Mouse (Mus musculus) gastrocnemius, postnatal 36 days (tissue): ENCODE measurements around the gene Tent5c. TPM values are rescaled to one million over a fixed set of nuclear protein-coding genes. Genes with fewer than 3 reads are reported as not detected.
"Not testable (repeated sequence)": the region's sequence is repeated elsewhere in the genome, so short reads cannot be mapped to it uniquely, and the experiment has no call there.

Experiments used
- DNase-seq, 2 experiments: peaks; one replicate each; pipeline ENCODE4 v3.0.0; 2022
- intact Hi-C: fragments of 180-260 bp; cut with DNase I; formaldehyde crosslinking; loops from one replicate; pipeline ENCODE4 v1.15.1; 2025
- total RNA-seq, 2 experiments: library from RNA; stranded (reverse); gene quantifications; 2 replicates each; pipeline ENCODE4 v1.2.3; 2021

The Tent5c gene
- total RNA-seq, 2 experiments from 2014 or later, result 1.4 to 1.8 TPM

- DNase-seq, result no peak
- intact Hi-C loops, result no loop called here
Measured at GRCm38 (mm10) chr3:100443798-100444500, 45.2 kb downstream of the Tent5c start.

DNA sequence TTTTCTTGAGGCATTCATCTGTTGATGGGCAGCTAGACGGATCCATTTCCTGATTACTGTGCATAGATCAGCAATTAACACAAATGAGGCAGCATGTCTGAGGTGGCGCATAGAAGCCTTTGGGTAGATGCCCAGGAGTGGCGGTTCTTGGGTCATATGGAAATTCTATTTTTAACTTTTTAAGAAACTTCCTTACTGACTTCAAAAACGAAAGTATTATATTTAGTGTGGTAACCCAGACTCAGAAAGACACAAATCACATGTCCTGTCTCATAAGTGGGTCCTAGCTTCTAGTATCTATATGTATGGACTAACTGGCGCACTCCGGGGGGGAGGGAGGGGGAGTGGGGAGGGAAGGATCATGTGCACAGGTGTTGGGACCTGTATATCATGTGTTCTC is 46.6 kb downstream of the Tent5c start:
- intact Hi-C loops, result no loop called here
- DNase-seq, result no peak

DNA sequence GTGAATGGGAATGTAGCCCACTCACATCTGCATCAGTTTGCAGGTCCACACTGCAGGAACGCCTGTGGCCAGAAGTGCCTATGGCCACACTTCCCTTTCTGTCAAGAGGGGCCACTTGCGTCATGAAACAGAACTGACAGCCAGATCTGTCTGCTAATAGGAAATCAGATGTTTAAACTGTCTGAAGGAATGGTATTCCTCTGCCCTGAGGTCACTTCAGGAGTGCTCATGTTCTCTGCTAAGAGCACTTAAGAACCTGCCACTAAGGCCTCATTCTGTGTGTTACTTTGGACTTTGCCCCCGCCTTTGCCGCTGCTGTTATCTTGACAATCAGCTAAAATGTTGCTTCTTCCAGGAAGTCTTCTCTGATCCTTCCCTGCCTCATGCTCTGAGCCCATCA is 48.4 kb downstream of the Tent5c start:
- no peak for DNase-seq
- intact Hi-C loops, result no loop called here

- intact Hi-C loops, result no loop called here
- no peak for DNase-seq
Measured at GRCm38 (mm10) chr3:100440009-100440408, 49.1 kb downstream of the Tent5c start.

- intact Hi-C loops, result no loop called here
- no peak for DNase-seq
Measured at GRCm38 (mm10) chr3:100439088-100439487, 50.0 kb downstream of the Tent5c start.

DNA sequence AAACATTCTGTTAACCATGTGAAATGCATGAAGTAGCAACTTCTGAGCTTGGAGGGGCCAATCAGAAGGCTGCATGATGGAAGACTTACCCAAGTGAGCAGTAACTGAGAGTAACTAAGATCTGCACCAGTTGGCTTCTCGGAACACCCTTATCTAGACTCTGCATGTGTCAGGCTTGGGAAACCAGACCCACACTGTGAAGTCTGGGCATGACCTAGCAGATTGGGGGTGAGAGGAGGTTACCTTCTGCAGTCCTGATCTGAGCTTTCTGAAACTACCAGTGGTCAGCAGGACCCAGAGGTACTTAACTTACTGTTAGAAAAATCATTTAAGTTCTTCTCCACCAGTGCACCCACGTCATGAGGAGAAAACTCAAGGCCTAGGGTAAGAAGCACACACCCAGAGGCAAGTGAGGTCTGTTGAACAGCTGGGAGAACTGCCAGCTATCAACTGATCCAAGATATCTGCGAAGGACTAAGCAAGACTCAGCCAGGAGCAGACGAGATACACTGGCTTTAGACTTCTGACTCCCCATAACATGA is 50.6 kb downstream of the Tent5c start:
- intact Hi-C loops, result no loop called here
- DNase-seq, result no peak

DNA sequence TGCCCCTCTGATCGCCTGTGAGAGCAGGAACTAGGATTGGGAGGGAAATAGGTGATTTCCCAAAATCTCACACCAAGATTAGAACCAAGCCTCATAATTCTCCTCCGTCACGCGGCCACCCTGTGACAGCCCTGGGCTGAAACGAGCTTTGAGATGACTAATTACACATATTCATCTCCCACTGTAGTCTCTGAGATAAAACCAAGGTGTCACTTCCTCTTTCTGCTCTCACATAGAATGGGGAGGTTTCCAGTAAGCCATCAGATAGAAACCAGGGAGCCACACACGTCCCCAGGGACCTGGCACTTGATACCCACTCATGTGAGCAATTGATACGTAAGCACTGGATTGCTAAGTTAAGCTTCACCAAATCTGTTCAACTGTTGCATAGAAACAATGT is 52.4 kb downstream of the Tent5c start:
- intact Hi-C loops, result no loop called here
- no peak for DNase-seq

DNA sequence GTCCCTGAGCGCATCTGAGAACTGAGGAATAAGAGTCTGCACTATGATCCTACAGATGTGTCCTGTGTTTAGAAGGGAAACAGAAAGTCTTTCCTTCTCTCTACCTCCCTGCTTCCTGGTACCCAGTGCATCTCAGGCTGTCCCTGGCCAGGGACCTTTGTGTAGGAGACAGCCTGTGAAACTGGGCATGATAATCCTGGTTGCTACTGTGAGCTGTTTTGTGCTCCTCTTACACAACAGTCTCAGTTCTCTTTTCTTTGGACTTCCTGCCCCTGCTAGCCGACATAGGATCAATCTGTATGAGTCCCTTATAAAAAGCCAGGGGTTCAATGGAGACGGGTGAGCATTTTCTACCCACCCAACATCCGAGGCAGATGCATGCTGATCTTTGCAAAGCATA is 57.4 kb downstream of the Tent5c start:
- intact Hi-C loops, result no loop called here
- no peak for DNase-seq

DNA sequence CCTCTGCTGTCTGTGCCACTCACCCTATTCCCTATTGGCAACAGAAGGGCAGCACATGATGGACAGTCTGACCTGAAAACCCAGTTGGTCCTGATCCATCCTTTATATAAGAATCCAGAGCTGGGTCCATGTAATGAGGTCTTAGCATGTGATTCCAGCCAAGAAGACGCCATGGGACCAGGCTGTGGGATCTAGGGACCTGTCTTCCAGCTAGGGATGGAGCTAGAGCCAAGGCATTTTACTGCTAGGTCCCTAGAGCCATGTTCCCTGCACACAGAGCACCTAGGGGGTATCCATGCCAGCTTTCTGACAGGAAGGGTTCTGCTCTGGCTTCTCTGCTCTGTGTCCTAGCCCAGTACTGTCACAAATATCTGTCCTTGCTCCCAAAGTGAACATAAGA is 58.4 kb downstream of the Tent5c start:
- intact Hi-C loops, result no loop called here
- no peak for DNase-seq

DNA sequence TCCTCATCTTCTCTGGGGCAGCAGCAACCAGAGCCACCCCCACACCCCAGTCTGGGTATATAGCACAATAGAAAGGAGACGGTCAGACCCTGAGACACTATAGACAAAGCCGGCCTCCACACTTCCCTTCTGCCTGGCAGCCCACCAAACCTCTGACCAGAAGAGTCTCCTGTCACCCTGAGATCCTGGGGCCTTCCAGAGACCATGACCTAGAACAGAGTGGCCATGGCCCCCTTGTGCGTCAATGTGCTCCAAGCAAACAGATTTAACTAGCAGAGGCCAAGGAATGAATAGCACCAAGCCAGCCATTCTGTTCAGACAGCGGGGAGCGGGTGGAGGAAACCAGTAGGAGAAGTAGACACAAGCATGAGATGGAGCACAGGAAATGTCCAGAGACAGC is 59.0 kb downstream of the Tent5c start:
- intact Hi-C loops, result no loop called here
- no peak for DNase-seq

DNA sequence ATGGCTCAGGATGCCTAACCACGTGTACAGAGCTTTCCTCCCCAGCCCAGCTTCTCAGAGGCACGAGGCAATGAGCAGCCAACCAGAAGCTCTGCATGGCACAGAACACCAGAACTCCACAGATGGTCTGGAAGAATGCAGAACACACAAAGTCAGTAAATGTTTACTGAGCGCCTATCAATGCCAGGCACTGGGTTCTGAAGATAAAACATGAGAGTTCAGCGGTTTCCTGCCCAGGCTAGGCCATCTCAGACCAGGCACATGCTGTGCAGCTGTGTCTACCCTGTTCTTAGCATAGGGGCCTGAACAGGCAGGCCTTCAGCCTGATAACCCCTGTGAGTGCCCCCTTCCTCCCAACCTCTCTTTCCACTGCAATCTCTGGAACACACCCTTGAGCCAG is 59.5 kb downstream of the Tent5c start:
- intact Hi-C loops, result no loop called here
- DNase-seq, result no peak

GRCm38 (mm10) chr3:100427548-100427947 is 61.6 kb downstream of the Tent5c start:
- intact Hi-C loops, result no loop called here
- no peak for DNase-seq

DNA sequence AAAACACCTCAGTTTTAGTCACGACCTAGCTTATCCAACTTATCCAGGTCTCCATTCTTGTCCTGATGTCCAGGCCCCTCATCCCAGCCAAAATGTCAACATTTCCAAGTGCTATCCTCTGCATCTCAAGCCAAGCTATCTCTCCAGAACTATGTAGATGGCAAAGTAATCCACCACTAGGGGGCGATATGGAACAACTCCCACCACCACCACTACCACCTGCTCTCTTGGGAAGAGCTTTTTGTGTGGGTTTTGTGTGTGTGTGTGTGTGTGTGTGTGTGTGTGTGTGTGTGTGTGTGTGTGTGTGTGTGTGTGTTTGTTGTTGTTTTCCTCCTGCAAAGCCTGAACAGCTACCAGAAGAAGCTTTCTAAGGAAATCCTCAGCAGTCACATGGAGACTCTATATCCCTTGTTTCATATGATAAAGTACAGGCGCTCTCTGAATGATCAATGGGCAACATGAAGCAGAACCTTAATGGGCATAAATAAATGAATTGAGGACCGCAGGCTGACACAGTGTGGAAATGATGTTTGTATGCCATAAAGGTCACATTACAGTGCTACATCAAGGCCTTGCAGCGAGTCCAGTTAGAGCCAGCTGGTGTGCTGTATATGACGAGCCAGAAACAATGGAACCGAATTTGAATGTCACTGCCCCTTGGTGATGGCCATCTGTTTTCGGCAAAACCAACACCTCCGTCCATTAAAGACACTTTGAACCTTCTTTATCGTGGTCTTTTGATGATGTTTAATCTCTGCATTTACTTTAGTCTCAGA is 66.5 kb downstream of the Tent5c start:
- peak in 1 of 2 experiments; percentile 23 for DNase-seq
- intact Hi-C loops, result loop anchor here (2.0 to 5.0 kb wide), 2 partner anchors 146 to 235 kb away; no protein-coding TSS in a partner anchor

- intact Hi-C loops, result loop anchor here (5.0 kb wide), 1 partner anchor 234 kb away; no protein-coding TSS in a partner anchor
- DNase-seq, result no peak
Measured at GRCm38 (mm10) chr3:100421354-100421753, 67.8 kb downstream of the Tent5c start.

- intact Hi-C loops, result loop anchor here (5.0 kb wide), 1 partner anchor 233 kb away; no protein-coding TSS in a partner anchor
Measured at GRCm38 (mm10) chr3:100420691-100421056, 68.5 kb downstream of the Tent5c start.

DNA sequence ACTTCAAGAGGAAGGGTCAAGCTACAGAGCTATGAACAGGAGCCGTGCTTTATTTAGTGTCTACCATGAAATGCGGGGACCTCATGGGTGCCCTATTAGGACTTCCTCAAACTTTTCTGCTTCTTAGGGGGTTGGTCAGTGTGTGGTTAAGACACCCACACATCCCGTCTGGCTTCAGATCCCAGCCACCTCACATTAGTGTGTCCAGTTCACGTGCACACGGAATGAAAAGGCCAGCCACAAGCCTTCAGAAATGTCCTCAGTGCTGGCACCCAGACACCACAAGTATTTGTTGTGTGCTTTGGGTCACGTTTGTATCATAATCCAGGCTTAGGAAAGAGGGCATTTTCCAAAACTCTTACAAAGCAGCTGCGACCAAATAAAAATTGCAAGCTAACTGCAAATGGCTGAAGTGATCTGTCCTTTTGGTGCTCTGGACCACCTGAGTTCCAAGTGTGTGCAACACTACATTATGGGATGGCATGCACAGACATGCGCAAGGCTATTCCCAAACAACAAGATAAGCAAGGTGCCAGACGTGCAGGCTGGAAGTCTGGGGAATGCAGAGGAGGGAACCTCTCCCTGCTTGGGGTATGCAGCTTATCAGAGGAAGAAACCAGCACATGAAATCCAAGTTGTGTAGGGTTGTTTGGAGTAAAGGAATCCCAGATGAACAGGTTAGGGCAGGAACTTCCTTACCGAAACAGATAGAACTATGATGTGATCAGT is 69.0 kb downstream of the Tent5c start:
- intact Hi-C loops, result loop anchor here (5.0 kb wide), 1 partner anchor 233 kb away; no protein-coding TSS in a partner anchor
- no peak for DNase-seq

More at GRCm38 (mm10) chr3:100420691-100421056, 68.5 kb downstream of the Tent5c start:
- DNase-seq, result no peak

- intact Hi-C loops, result no loop called here
- DNase-seq, result no peak
Measured at GRCm38 (mm10) chr3:100418387-100418786, 70.7 kb downstream of the Tent5c start.

- intact Hi-C loops, result no loop called here
Measured at GRCm38 (mm10) chr3:100417772-100418311, 71.3 kb downstream of the Tent5c start.

DNA sequence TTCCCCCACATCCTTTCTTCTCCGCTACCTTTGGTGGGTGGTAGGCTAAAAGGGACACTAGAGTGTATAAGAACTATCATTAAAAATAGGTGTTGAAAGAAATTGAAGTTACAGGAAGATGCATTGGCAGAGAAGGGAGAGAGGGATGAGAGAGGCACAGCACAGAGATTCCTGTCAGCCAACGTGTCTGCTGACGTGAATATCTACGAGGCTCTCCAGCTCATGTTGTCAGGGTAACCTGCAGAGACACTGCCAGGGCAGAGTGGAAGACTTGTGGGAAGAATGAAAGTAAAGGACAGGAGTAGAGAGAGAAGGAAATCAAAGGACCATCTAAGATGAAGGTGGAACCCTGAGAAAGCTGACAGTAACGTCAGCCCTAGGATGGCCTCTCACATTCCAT is 73.5 kb downstream of the Tent5c start:
- intact Hi-C loops, result no loop called here

More at GRCm38 (mm10) chr3:100417772-100418311, 71.3 kb downstream of the Tent5c start:
- no peak for DNase-seq

DNA sequence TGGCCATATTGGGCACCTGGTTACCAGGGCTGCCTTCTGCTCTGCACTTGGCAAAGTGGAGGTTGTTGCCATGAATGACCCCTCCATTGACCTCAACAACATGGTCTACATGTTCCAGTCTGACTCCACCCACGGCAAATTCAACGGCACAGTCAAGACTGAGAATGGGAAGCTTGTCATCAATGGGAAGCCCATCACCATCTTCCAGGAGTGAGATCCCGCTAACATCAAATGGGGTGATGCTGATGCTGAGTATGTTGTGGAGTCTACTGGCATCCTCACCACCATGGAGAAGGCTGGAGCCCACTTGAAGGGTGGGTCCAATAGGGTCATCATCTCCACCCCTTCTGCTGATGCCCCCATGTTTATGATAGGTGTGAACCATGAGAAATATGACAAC is 75.5 kb downstream of the Tent5c start:
- intact Hi-C loops, DNase-seq: not testable (repeated sequence)

More for the DNA sequence above, 73.5 kb downstream of the Tent5c start:
- no peak for DNase-seq
